Mouse (Mus musculus) limb, embryonic 14.5 days (tissue): ENCODE measurements around the gene Abcc8. TPM values are rescaled to one million over a fixed set of nuclear protein-coding genes. Genes with fewer than 3 reads are reported as not detected.
A peak's percentile ranks its signal among the peaks of the same experiment; 100 is the strongest.

Experiments
- ATAC-seq: fragments of 200-750 bp; cut with Nextera tagmentation; 2 replicates; pipeline ENCODE4 v1.8.0; 2017; ENCODE audit warnings: low read depth, moderate number of reproducible peaks, moderate TSS enrichment; ENCODE audit not compliant: low FRiP score
- DNase-seq: peaks from one replicate; pipeline ENCODE4 v3.0.0-alpha.2; 2015; ENCODE audit warnings: low spot score
- H3K27ac ChIP-seq: fragments of 300-500 bp; sonication (generic); replicated peaks from 2 replicates; pipeline ENCODE4 v1.5.1; 2014; ENCODE audit warnings: low read depth, mild to moderate bottlenecking, low read length, moderate library complexity, mixed read lengths
- H3K27me3 ChIP-seq: fragments of 300-500 bp; sonication (generic); 2 replicates; pipeline ENCODE4 v1.6.1; 2014; ENCODE audit warnings: low read length, mixed read lengths; ENCODE audit not compliant: control insufficient read depth, insufficient read depth
- H3K36me3 ChIP-seq: fragments of 300-500 bp; sonication (generic); 2 replicates; pipeline ENCODE4 v1.6.1; 2014; ENCODE audit warnings: mild to moderate bottlenecking, low read length, moderate library complexity, mixed read lengths; ENCODE audit not compliant: control insufficient read depth, insufficient read depth
- H3K4me1 ChIP-seq: fragments of 300-500 bp; sonication (generic); 2 replicates; pipeline ENCODE4 v1.6.1; 2014; ENCODE audit warnings: antibody characterized with exemption, low read length, mixed read lengths; ENCODE audit not compliant: control insufficient read depth, insufficient read depth
- H3K4me2 ChIP-seq: fragments of 300-500 bp; sonication (generic); replicated peaks from 2 replicates; pipeline ENCODE4 v1.6.1; 2014; ENCODE audit warnings: low read depth, mild to moderate bottlenecking, low read length, moderate library complexity; ENCODE audit not compliant: severe bottlenecking
- H3K4me3 ChIP-seq: fragments of 300-500 bp; sonication (generic); replicated peaks from 2 replicates; pipeline ENCODE4 v1.5.1; 2014; ENCODE audit warnings: low read length
- H3K9ac ChIP-seq: fragments of 300-500 bp; sonication (generic); 2 replicates; pipeline ENCODE4 v1.6.1; 2014; ENCODE audit warnings: mild to moderate bottlenecking, low read depth, low read length, moderate library complexity; ENCODE audit not compliant: severe bottlenecking
- H3K9me3 ChIP-seq: fragments of 300-500 bp; sonication (generic); 2 replicates; pipeline ENCODE4 v1.6.1; 2016; ENCODE audit warnings: low read length; ENCODE audit not compliant: control insufficient read depth
- POLR2A ChIP-seq: fragments of 200-500 bp; IDR thresholded peaks from 2 replicates; pipeline ENCODE4 v1.8.0; 2012; ENCODE audit warnings: inconsistent platforms, mild to moderate bottlenecking, moderate library complexity, borderline replicate concordance; ENCODE audit not compliant: insufficient read depth, insufficient read length; ENCODE audit errors: extremely low read depth
- WGBS: fragments of 180-500 bp; shearing (Covaris S2); extraction: QIAGEN DNeasy Blood & Tissue Kit; methylation state at CpG from one replicate; pipeline ENCODE4 v1.1.7; 2014; 5-methylcytosine and 5-hydroxymethylcytosine counted together
- polyA plus RNA-seq, 2 experiments: library from polyadenylated mRNA; depleted of rRNA in 1 of 2; stranded (reverse) in 1 of 2; unstranded in 1 of 2; fragments of >200 nt; fragmentation: Nextera tagmentation in 1 of 2; extraction: Ambion mirVana in 1 of 2; gene quantifications; 2 replicates each; pipeline versions ENCODE4 v1.2.1 to v1.2.3; 2012 to 2014

Abcc8 gene
- polyA plus RNA-seq, 2 experiments, result 1.5 to 2.6 TPM

GRCm38 (mm10) chr7:46144061-46144460 lies 35.8 kb downstream of the Abcc8 start:
- H3K4me3 ChIP-seq, result no peak overlapping the region
- 69% methylated on average over 8 of the region's 8 CpGs for whole genome bisulfite sequencing
- no peak overlapping the region for H3K27ac ChIP-seq
- H3K4me2 ChIP-seq, result no peak overlapping the region
- ATAC-seq (no peak), DNase-seq (no peak)
- no peaks in the 10 kb centered on the region for H3K9me3 ChIP-seq
- no peaks in the 10 kb centered on the region for H3K36me3 ChIP-seq
- H3K9ac ChIP-seq, result no peak overlapping the region
- H3K27me3 ChIP-seq, result no peaks in the 10 kb centered on the region
- H3K4me1 ChIP-seq, result no peaks in the 10 kb centered on the region
- no peak for TF ChIP-seq POLR2A

DNA sequence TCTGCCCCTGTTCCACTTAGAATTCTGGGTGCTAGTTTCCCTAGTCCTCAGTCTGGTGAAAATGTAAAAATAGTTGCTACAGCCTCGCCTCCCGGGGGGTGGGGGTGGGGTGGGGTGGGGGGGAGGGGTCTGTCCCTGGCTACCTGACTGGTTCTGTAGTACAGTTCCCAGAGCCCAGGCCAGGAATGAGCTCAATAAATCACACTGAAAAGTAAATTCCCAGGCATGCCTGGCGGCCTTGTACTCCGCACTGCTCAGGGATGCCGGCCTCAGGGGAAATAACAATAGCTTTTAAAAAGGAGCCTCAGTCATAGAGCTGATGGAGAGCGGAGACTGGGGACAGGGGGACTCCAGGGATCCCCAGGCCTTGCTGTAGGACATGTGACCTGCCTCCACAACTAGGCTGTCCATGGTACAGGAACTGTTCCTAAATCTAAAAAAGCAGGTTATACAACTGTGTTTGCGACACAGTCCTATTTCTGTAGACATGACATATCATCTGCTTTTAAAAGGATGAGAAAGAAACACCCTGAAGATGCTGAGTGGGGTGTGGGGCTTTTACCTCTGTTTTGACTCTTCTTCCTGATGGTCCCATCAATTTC lies 41.4 kb downstream of the Abcc8 start:
- no peak for ATAC-seq
- Histone ChIP-seq H3K4me1 (peaks cover 3% of the 10 kb centered on the region; the same call in 1 of the 2 replicates), H3K27me3 (no peaks in the 10 kb centered on the region), H3K4me3 (no peak overlapping the region), H3K4me2 (no peak overlapping the region), H3K36me3 (no peaks in the 10 kb centered on the region), H3K9me3 (no peaks in the 10 kb centered on the region), H3K27ac (no peak overlapping the region), H3K9ac (no peak overlapping the region)
- 24% methylated on average over 7 of the region's 7 CpGs for WGBS
- no peak for DNase-seq
- TF ChIP-seq POLR2A, result no peak

DNA sequence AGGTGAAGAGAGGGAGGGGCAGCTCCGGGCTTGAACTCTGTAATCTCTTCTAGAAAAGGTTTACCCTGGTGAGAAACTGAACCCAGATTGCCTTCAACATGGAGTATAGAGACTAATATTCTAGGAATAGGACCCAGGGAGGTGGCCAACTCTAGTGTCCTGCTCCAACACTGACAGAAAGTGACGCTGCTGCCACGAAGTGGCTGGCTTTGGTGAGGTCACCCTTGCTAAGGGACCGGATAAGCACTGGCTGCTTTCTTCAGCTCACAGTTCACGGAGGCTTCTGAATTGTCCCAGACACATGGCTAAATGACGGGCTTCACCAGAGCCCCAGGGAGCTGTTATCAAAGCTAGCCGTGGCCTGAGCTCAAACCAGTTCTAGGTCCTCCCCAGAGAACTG lies 46.0 kb downstream of the Abcc8 start:
- no peaks in the 10 kb centered on the region for H3K27me3 ChIP-seq
- no peak for DNase-seq
- TF ChIP-seq POLR2A, result no peak
- H3K4me3 ChIP-seq, result no peak overlapping the region
- no peak overlapping the region for H3K4me2 ChIP-seq
- peak overlapping the region; percentile 2; the same call in 1 of the 2 replicates for H3K9ac ChIP-seq
- ATAC-seq, result no peak
- H3K36me3 ChIP-seq, result no peaks in the 10 kb centered on the region
- peaks cover 7% of the 10 kb centered on the region for H3K4me1 ChIP-seq
- WGBS, result 19% methylated on average over 7 of the region's 7 CpGs
- H3K27ac ChIP-seq, result no peak overlapping the region
- H3K9me3 ChIP-seq, result no peaks in the 10 kb centered on the region

GRCm38 (mm10) chr7:46132229-46132628 lies 47.6 kb downstream of the Abcc8 start:
- H3K27ac ChIP-seq, result no peak overlapping the region
- ATAC-seq (no peak), DNase-seq (no peak)
- no peaks in the 10 kb centered on the region for H3K9me3 ChIP-seq
- no peak overlapping the region for H3K4me2 ChIP-seq
- no peaks in the 10 kb centered on the region for H3K27me3 ChIP-seq
- H3K4me3 ChIP-seq, result no peak overlapping the region
- H3K36me3 ChIP-seq, result no peaks in the 10 kb centered on the region
- H3K4me1 ChIP-seq, result peaks cover 7% of the 10 kb centered on the region
- TF ChIP-seq POLR2A, result no peak
- WGBS, result 90% methylated on average over 12 of the region's 12 CpGs
- no peak overlapping the region for H3K9ac ChIP-seq

DNA sequence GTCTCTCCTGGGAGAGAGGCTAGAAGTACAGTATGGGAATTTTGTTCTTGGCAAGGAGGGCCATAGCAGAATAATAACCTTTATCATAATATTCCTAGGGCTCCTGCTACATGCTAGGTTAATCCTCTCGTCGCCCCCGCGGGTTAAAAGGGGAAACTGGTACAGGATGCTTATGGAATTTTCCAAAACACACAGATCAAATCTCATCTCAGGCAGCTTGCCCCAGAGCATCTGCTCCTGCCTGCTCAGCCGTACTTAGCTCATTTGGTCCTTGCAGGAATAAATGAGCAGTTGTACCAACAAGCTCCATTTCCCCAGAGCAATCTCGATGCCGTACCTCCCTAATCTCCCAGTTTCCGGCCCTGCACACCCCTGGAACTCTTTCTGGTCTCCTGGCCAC lies 48.0 kb downstream of the Abcc8 start:
- no peaks in the 10 kb centered on the region for H3K36me3 ChIP-seq
- H3K4me1 ChIP-seq, result peaks cover 7% of the 10 kb centered on the region
- H3K27ac ChIP-seq, result no peak overlapping the region
- H3K9me3 ChIP-seq, result no peaks in the 10 kb centered on the region
- ATAC-seq (no peak), DNase-seq (no peak)
- no peak overlapping the region for H3K9ac ChIP-seq
- no peak overlapping the region for H3K4me3 ChIP-seq
- H3K4me2 ChIP-seq, result no peak overlapping the region
- no peaks in the 10 kb centered on the region for H3K27me3 ChIP-seq
- TF ChIP-seq POLR2A, result no peak
- WGBS, result 70% methylated on average over 8 of the region's 8 CpGs
